Mouse (Mus musculus): ENCODE data around the gene Ubqln1. TPM values are rescaled to one million over a fixed set of nuclear protein-coding genes. Genes with fewer than 3 reads are reported as not detected.
A peak's percentile ranks its signal among the peaks of the same experiment; 100 is the strongest.

Ubqln1 gene
- polyA plus RNA-seq, 1 experiment from 2014 or later = 165 TPM

DNA sequence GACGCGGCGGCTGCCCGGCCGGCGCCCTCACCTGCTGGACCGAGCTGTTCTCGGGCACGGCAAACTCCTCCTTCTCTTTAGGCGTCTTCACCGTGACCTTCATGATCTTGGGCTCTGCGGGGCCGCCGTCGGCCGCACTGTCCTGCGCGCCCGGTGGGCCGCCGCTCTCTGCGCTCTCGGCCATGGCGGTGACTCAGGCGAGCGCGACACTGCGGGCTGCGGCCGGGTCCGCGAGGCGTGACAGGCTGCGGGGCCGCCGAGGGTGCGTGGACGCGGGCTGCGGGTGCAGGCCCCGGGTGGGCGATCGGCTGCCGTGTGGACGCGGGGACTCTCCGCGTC is 231 bp downstream of the Ubqln1 start:
- H3K27me3 ChIP-seq = no peaks in the 10 kb centered on the region
- peak overlapping the region; percentile 83 for H3K4me2 ChIP-seq (replicated peaks)
- peak overlapping the region; percentile 84 for H3K27ac ChIP-seq (replicated peaks)
- no peaks in the 10 kb centered on the region for H3K9me3 ChIP-seq
- peak overlapping the region; percentile 96 for H3K9ac ChIP-seq (replicated peaks)
- WGBS = under 1% methylated on average over 45 of the region's 48 CpGs
- peak; percentile 90 for ATAC-seq (ENCODE audit: low FRiP score, low read depth)
- H3K4me3 ChIP-seq = peak overlapping the region; percentile 88
- no peaks in the 10 kb centered on the region for H3K36me3 ChIP-seq
- peaks cover 23% of the 10 kb centered on the region for H3K4me1 ChIP-seq

- no peaks in the 10 kb centered on the region for H3K27me3 ChIP-seq
- H3K4me1 ChIP-seq = peaks cover 23% of the 10 kb centered on the region
- peak; percentile 75 for ATAC-seq (ENCODE audit: low FRiP score, low read depth)
- H3K9me3 ChIP-seq = no peaks in the 10 kb centered on the region
- H3K9ac ChIP-seq (replicated peaks) = peak overlapping the region; percentile 96
- 3% methylated on average over 46 of the region's 49 CpGs for WGBS
- no peaks in the 10 kb centered on the region for H3K36me3 ChIP-seq
- peak overlapping the region; percentile 88 for H3K4me3 ChIP-seq
- H3K27ac ChIP-seq (replicated peaks) = peak overlapping the region; percentile 84
- H3K4me2 ChIP-seq (replicated peaks) = peak overlapping the region; percentile 83
These were observed 854 bp downstream of the Ubqln1 start for GRCm38 (mm10) chr13:58214346-58215252.

DNA sequence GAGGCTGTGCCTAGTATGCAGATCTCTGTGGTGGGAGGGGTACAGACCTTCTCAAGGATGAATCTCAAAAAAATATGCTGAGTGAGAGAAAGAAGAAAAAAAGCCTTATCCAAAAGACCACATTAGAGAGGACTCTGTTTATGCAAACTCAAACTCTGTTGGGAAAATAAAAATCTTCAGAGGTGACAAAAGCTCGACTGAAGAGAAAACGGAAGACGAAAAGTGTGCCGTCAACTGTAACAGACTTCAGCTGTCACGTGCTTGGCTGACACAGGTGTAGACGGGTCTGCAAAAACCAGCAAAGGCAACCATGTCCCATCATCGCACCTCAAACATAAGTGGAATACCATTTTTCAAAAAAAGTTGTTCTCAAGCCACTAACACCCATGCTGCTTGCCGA is 1.7 kb downstream of the Ubqln1 start:
- Histone ChIP-seq H3K4me3 (peak overlapping the region; percentile 88), H3K9ac (replicated peaks) (peak overlapping the region; percentile 96; the same call in 1 of the 2 replicates), H3K36me3 (no peaks in the 10 kb centered on the region), H3K4me2 (replicated peaks) (peak overlapping the region; percentile 83), H3K9me3 (no peaks in the 10 kb centered on the region), H3K27me3 (no peaks in the 10 kb centered on the region), H3K4me1 (peaks cover 23% of the 10 kb centered on the region), H3K27ac (replicated peaks) (no peak overlapping the region)
- no peak for ATAC-seq (ENCODE audit: low FRiP score, low read depth)
- 68% methylated on average over 8 of the region's 8 CpGs for WGBS

- H3K27ac ChIP-seq (replicated peaks) = no peak overlapping the region
- H3K27me3 ChIP-seq = no peaks in the 10 kb centered on the region
- H3K4me1 ChIP-seq = peaks cover 23% of the 10 kb centered on the region
- 89% methylated on average over 2 of the region's 2 CpGs for WGBS
- H3K9me3 ChIP-seq = no peaks in the 10 kb centered on the region
- H3K4me3 ChIP-seq = no peak overlapping the region
- ATAC-seq (ENCODE audit: low FRiP score, low read depth) = no peak
- no peak overlapping the region for H3K9ac ChIP-seq (replicated peaks)
- H3K36me3 ChIP-seq = no peaks in the 10 kb centered on the region
- H3K4me2 ChIP-seq (replicated peaks) = no peak overlapping the region
These were observed 2.9 kb downstream of the Ubqln1 start for GRCm38 (mm10) chr13:58212530-58212929.

- H3K4me3 ChIP-seq = no peak overlapping the region
- no peaks in the 10 kb centered on the region for H3K9me3 ChIP-seq
- H3K27me3 ChIP-seq = no peaks in the 10 kb centered on the region
- WGBS = 86% methylated on average over 5 of the region's 5 CpGs
- no peak overlapping the region for H3K4me2 ChIP-seq (replicated peaks)
- no peak for ATAC-seq (ENCODE audit: low FRiP score, low read depth)
- peaks cover 23% of the 10 kb centered on the region for H3K4me1 ChIP-seq
- H3K9ac ChIP-seq (replicated peaks) = no peak overlapping the region
- H3K36me3 ChIP-seq = no peaks in the 10 kb centered on the region
- no peak overlapping the region for H3K27ac ChIP-seq (replicated peaks)
These were observed 5.0 kb downstream of the Ubqln1 start for GRCm38 (mm10) chr13:58210441-58210840.

DNA sequence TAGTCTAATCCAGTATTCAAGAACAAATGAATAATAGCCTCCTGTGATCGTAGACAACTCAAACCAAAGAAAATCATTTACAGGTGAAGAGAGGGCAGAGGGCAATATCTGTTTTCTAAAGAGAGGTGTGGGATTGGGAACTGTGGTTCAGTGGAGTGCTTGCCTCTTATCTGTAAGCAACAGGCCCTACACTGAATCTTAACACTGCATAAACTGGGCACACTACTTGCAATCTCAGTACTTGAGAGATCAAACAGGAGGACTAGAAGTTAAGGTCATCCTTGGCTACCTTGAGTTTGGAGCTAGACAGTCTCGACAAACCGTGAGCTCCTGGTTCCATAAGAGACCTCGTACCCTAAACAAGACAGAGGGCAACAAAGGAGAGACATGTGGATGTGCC is 9.4 kb downstream of the Ubqln1 start:
- 95% methylated on average over 4 of the region's 4 CpGs for WGBS
- ATAC-seq (ENCODE audit: low FRiP score, low read depth) = no peak
- H3K4me2 ChIP-seq (replicated peaks) = no peak overlapping the region

DNA sequence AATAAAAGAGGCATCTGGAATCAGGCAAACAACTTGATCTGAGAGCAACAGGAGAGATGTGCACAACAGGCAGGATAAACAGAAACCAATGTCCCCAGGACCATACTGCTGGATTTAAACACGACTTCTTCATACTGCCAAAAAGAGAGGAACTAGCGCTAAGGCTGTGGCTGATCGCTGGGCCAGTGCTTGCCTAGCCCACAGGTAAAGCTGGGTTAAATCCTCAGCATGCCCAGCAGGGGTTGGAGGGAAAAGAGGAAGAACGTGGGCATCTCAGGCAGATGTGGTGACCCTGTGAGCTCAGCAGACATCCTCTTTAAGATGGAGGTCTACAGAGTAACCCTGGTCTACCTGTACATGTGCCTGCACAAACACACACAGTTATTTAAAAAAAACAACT is 10.5 kb downstream of the Ubqln1 start:
- no peaks in the 10 kb centered on the region for H3K9me3 ChIP-seq
- no peaks in the 10 kb centered on the region for H3K27me3 ChIP-seq
- H3K27ac ChIP-seq (replicated peaks) = no peak overlapping the region
- no peak overlapping the region for H3K4me3 ChIP-seq
- H3K36me3 ChIP-seq = no peaks in the 10 kb centered on the region
- no peak overlapping the region for H3K9ac ChIP-seq (replicated peaks)
- ATAC-seq (ENCODE audit: low FRiP score, low read depth) = no peak
- no peak overlapping the region for H3K4me2 ChIP-seq (replicated peaks)
- H3K4me1 ChIP-seq = no peaks in the 10 kb centered on the region
- 64% methylated on average over 4 of the region's 4 CpGs for WGBS

More for the DNA sequence above, 9.4 kb downstream of the Ubqln1 start:
- Histone ChIP-seq H3K4me1 (no peaks in the 10 kb centered on the region), H3K27me3 (no peaks in the 10 kb centered on the region), H3K27ac (replicated peaks) (no peak overlapping the region), H3K9me3 (no peaks in the 10 kb centered on the region), H3K36me3 (no peaks in the 10 kb centered on the region), H3K9ac (replicated peaks) (no peak overlapping the region), H3K4me3 (no peak overlapping the region)

- 94% methylated on average over 3 of the region's 3 CpGs for WGBS
- Histone ChIP-seq H3K36me3 (no peaks in the 10 kb centered on the region), H3K27ac (replicated peaks) (no peak overlapping the region), H3K4me3 (no peak overlapping the region), H3K27me3 (no peaks in the 10 kb centered on the region), H3K4me1 (0 out of 2 replicates have a peak, but pooled peaks cover 3% of the 10 kb centered on the region), H3K9me3 (no peaks in the 10 kb centered on the region), H3K4me2 (replicated peaks) (no peak overlapping the region), H3K9ac (replicated peaks) (no peak overlapping the region)
- ATAC-seq (ENCODE audit: low FRiP score, low read depth) = no peak
These were observed 11.3 kb downstream of the Ubqln1 start for GRCm38 (mm10) chr13:58204202-58204601.

DNA sequence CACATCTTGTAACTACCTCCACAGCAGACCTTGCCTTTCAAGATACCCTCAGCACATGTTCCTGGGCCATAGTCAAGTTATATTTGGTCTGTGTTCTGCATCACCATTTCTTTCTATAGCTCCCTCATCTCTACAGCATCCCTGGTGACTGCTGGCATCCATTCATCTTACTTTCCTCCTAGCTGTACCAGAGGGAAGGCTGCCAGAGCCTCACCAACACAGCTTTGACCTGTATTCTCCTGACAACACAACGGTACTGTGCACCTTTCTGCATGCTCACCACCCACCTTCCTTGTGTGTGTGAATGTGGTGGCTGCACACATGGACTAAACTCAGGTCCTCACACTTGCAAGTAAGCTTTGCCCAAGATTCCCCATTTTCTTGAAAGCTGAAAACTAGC is 12.6 kb downstream of the Ubqln1 start:
- Histone ChIP-seq H3K9ac (replicated peaks) (no peak overlapping the region), H3K36me3 (0 out of 2 replicates have a peak, but pooled peaks cover 3% of the 10 kb centered on the region), H3K4me3 (no peak overlapping the region), H3K27ac (replicated peaks) (no peak overlapping the region), H3K27me3 (no peaks in the 10 kb centered on the region), H3K4me2 (replicated peaks) (no peak overlapping the region), H3K4me1 (0 out of 2 replicates have a peak, but pooled peaks cover 3% of the 10 kb centered on the region), H3K9me3 (no peaks in the 10 kb centered on the region)
- ATAC-seq (ENCODE audit: low FRiP score, low read depth) = no peak
- WGBS = 100% methylated on average over 1 of the region's 1 CpGs

- WGBS = 94% methylated on average over 3 of the region's 3 CpGs
- H3K4me3 ChIP-seq = no peak overlapping the region
- H3K27me3 ChIP-seq = no peaks in the 10 kb centered on the region
- ATAC-seq (ENCODE audit: low FRiP score, low read depth) = no peak
- H3K9me3 ChIP-seq = no peaks in the 10 kb centered on the region
- H3K27ac ChIP-seq (replicated peaks) = no peak overlapping the region
- H3K4me2 ChIP-seq (replicated peaks) = no peak overlapping the region
- 0 out of 2 replicates have a peak, but pooled peaks cover 3% of the 10 kb centered on the region for H3K4me1 ChIP-seq
- no peak overlapping the region for H3K9ac ChIP-seq (replicated peaks)
- H3K36me3 ChIP-seq = peaks cover 13% of the 10 kb centered on the region
These were observed 13.5 kb downstream of the Ubqln1 start for GRCm38 (mm10) chr13:58201908-58202307.

GRCm38 (mm10) chr13:58201343-58201742 is 14.1 kb downstream of the Ubqln1 start:
- Histone ChIP-seq H3K4me1 (0 out of 2 replicates have a peak, but pooled peaks cover 3% of the 10 kb centered on the region), H3K9ac (replicated peaks) (no peak overlapping the region), H3K36me3 (peaks cover 17% of the 10 kb centered on the region), H3K9me3 (no peaks in the 10 kb centered on the region), H3K27ac (replicated peaks) (no peak overlapping the region), H3K4me3 (no peak overlapping the region), H3K4me2 (replicated peaks) (no peak overlapping the region), H3K27me3 (no peaks in the 10 kb centered on the region)
- no peak for ATAC-seq (ENCODE audit: low FRiP score, low read depth)
- WGBS = 90% methylated on average over 6 of the region's 6 CpGs

GRCm38 (mm10) chr13:58197981-58198640 is 17.3 kb downstream of the Ubqln1 start:
- no peaks in the 10 kb centered on the region for H3K27me3 ChIP-seq
- peaks cover 36% of the 10 kb centered on the region for H3K36me3 ChIP-seq
- WGBS = 92% methylated on average over 7 of the region's 7 CpGs
- no peak overlapping the region for H3K9ac ChIP-seq (replicated peaks)
- no peak overlapping the region for H3K4me2 ChIP-seq (replicated peaks)
- H3K9me3 ChIP-seq = no peaks in the 10 kb centered on the region
- ATAC-seq (ENCODE audit: low FRiP score, low read depth) = no peak
- H3K4me1 ChIP-seq = 0 out of 2 replicates have a peak, but pooled peaks cover 3% of the 10 kb centered on the region
- H3K27ac ChIP-seq (replicated peaks) = no peak overlapping the region
- no peak overlapping the region for H3K4me3 ChIP-seq

All from midbrain, embryonic 12.5 days (tissue).